Mouse (Mus musculus): ENCODE results near the gene Hivep3.

DNA sequence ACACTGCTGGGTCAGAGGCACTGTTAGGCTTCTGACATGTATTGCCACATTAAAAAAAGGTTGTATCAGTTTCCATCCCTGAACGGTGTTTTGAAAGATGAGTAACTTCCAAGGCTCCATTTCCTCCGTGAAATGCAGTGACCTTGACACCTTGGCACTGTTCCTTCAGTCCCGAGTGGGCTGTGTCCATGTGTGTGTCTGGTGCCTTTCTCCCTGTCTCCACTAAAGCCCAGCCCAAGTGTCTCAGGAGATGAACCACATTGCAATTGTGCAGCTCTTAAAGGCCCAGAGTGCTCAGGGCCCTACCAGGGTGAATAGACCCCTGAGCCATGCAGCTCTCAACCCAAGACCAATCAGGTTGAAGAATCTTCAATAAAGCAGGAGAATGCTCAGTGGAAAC is 153.0 kb downstream of the Hivep3 start:
- no peak for TF ChIP-seq POLR2A (IDR thresholded peaks at IDR 0.05; ENCODE audit: insufficient read length, low read depth)
- no peak for TF ChIP-seq USF1 (IDR thresholded peaks at IDR 0.05; ENCODE audit: low read depth)
- no peak for TF ChIP-seq MYOD1 (IDR thresholded peaks at IDR 0.05; ENCODE audit: control insufficient read depth in 1 of 3, insufficient read length in 2 of 3, low read depth in 2 of 3)
- no peak for TF ChIP-seq SRF (IDR thresholded peaks at IDR 0.05; ENCODE audit: control insufficient read depth, insufficient read length, low read depth)
- no peak for TF ChIP-seq POLR2AphosphoS2 (IDR thresholded peaks at IDR 0.05; ENCODE audit: insufficient read length, low read depth)
- no peak for TF ChIP-seq E2F4 (IDR thresholded peaks at IDR 0.05; ENCODE audit: insufficient read depth)

All from myocyte (in vitro differentiated cells).